Mouse (Mus musculus): ENCODE measurements around the gene Klf15. TPM values are rescaled to one million over a fixed set of nuclear protein-coding genes. Genes with fewer than 3 reads are reported as not detected.

Gene Klf15
- 63.2 and 82.2 TPM in 2 replicates for polyA plus RNA-seq (2012; rRNA removed)

GRCm38 (mm10) chr6:90462181-90462706 lies at the start of gene Klf15:
Gene Klf15, plus strand, starts transcription at chr6:90462576.

DNA sequence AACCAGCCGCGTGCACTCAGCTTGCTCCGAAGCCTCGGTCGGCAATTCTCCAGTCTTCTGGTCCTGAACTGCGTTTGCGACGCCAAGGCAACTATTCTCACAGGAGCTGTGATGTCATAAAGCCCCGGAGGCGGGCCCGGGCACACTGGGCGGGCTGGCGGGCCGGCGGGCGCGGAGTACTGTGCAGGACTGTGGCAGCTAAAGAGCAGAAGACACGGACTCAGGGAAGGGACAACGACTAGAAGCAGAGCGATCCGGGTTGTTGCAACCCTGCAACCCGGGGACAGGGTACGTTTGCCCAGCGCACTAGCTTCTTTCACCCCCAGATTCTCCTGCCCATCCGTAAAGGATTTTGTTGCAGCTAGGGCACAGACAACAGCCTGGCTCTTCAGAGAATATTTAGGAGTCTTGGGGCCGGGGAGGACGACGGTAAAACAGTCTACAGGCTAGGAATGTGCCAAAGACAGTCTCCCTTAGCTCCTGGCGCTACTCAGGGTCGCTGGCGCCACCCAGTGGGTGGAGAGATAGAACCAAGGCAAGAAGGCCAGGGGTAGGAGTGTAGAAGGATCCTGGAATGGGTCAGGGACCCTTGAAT lies 33.9 kb upstream of the Klf15 start, which contains the start of gene Cfap100:
TSS of gene Cfap100 (minus strand) at position 418 of the 595 bp plus-strand sequence.

GRCm38 (mm10) chr6:90486176-90486921 lies 24.0 kb downstream of the Klf15 start, which contains the start of gene Aldh1l1:
Gene Aldh1l1, plus strand, starts transcription at chr6:90486427.

Other genes with a start within 250 kb of the Klf15 start
- gene Vmn1r53, start 238.1 kb upstream of the Klf15 start, polyA plus RNA-seq (2012; rRNA removed): 0.16 TPM in 1 of 2 replicates, not detected in the other
- gene Vmn1r54, start 216.3 kb upstream of the Klf15 start, polyA plus RNA-seq (2012; rRNA removed): not detected in 2 replicates
- gene BC048671, start 161.4 kb upstream of the Klf15 start, polyA plus RNA-seq (2012; rRNA removed): not detected in 2 replicates
- gene Chst13, start 137.4 kb upstream of the Klf15 start, polyA plus RNA-seq (2012; rRNA removed): 2.6 and 12.0 TPM in 2 replicates
- gene Uroc1, start 129.3 kb upstream of the Klf15 start, polyA plus RNA-seq (2012; rRNA removed): 0.29 and 0.47 TPM in 2 replicates
- 65.6 and 96.9 TPM in 2 replicates for gene Zxdc, start 93.1 kb upstream of the Klf15 start, polyA plus RNA-seq (2012; rRNA removed)
- 4.7 and 5.8 TPM in 2 replicates for gene Cfap100, start 33.8 kb upstream of the Klf15 start, polyA plus RNA-seq (2012; rRNA removed)
- gene Aldh1l1, start 23.9 kb downstream of the Klf15 start, polyA plus RNA-seq (2012; rRNA removed): 16.8 and 18.4 TPM in 2 replicates
- 14.2 and 17.6 TPM in 2 replicates for gene Slc41a3, start 142.1 kb downstream of the Klf15 start, polyA plus RNA-seq (2012; rRNA removed)

All from ovary, adult 2 months (tissue).